Mouse (Mus musculus) G1E (cell line): ENCODE results near the gene Fam243. TPM values are rescaled to one million over a fixed set of nuclear protein-coding genes. Genes with fewer than 3 reads are reported as not detected.

Experiments
- ATAC-seq: 2 replicates; pipeline ENCODE4 v1.8.0; 2016; ENCODE audit warnings: mild to moderate bottlenecking; ENCODE audit not compliant: insufficient number of reproducible peaks, poor library complexity, low FRiP score, severe bottlenecking; ENCODE audit errors: extremely low read depth
- DNase-seq: peaks from one replicate; pipeline ENCODE4 v3.0.0; 2012; ENCODE audit warnings: low spot score
- H3K27me3 ChIP-seq: 2 replicates; pipeline ENCODE4 v1.6.1; 2012; ENCODE audit warnings: mild to moderate bottlenecking, low read length, inconsistent platforms; ENCODE audit not compliant: insufficient read depth
- H3K36me3 ChIP-seq: replicated peaks from 2 replicates; pipeline ENCODE3; 2012; ENCODE audit warnings: mild to moderate bottlenecking, inconsistent platforms
- H3K4me1 ChIP-seq: 2 replicates; pipeline ENCODE4 v1.6.1; 2012; ENCODE audit warnings: low read depth, low read length, inconsistent platforms, mixed read lengths; ENCODE audit not compliant: insufficient read depth
- H3K4me3 ChIP-seq: 2 replicates; pipeline ENCODE4 v1.5.1; 2012; ENCODE audit warnings: low read depth, mild to moderate bottlenecking, inconsistent platforms, low read length, moderate library complexity, mixed read lengths
- H3K9me3 ChIP-seq: replicated peaks from 2 replicates; pipeline ENCODE4 v1.6.1; 2012; ENCODE audit warnings: inconsistent platforms
- CTCF ChIP-seq: IDR thresholded peaks from 2 replicates; pipeline ENCODE4 v1.5.1; 2012; ENCODE audit warnings: low read depth, low read length, inconsistent platforms, mixed read lengths
- GATA1 ChIP-seq: IDR thresholded peaks from 2 replicates; pipeline ENCODE4 v1.6.1; 2012; ENCODE audit warnings: borderline replicate concordance, low read length, inconsistent platforms, mixed read lengths
- GATA2 ChIP-seq: IDR thresholded peaks from 2 replicates; pipeline ENCODE4 v1.6.1; 2012; ENCODE audit warnings: low read depth, low read length, inconsistent platforms, borderline replicate concordance
- POLR2AphosphoS5 ChIP-seq: IDR thresholded peaks from 2 replicates; pipeline ENCODE4 v1.6.1; 2012; ENCODE audit warnings: low read depth, low read length, inconsistent platforms; ENCODE audit not compliant: insufficient replicate concordance
- TAL1 ChIP-seq: conservative IDR thresholded peaks from 2 replicates; pipeline ENCODE4 v1.6.1; 2012; ENCODE audit warnings: low read depth, low read length, inconsistent platforms, mixed read lengths
- polyA plus RNA-seq: library from polyadenylated mRNA; stranded (reverse); fragments of >175 nt; gene quantifications from 2 replicates; pipeline ENCODE4 v1.2.3, GENCODE M21; 2012
- total RNA-seq, 2 experiments: library from RNA; stranded (forward) in 1 of 2; stranded (reverse) in 1 of 2; fragments of 200-1000 nt in 1 of 2; fragments of >200 nt in 1 of 2; fragmentation: Nextera tagmentation in 1 of 2; gene quantifications; 2 replicates each; pipeline ENCODE4 v1.2.3; 2014 to 2017

The Fam243 gene
- total and polyA plus RNA-seq, 3 experiments: 0.11 TPM; not detected in 2

- Histone ChIP-seq H3K27me3 (peaks cover 24% of the 10 kb centered on the region), H3K4me1 (peaks cover 4% of the 10 kb centered on the region; the same call in 1 of the 2 replicates), H3K36me3 (no peaks in the 10 kb centered on the region), H3K9me3 (no peaks in the 10 kb centered on the region), H3K4me3 (no peak overlapping the region)
- TF ChIP-seq CTCF: no peak
- TF ChIP-seq GATA2: no peak
- no peak for TF ChIP-seq POLR2AphosphoS5
- TF ChIP-seq TAL1: no peak
- TF ChIP-seq GATA1: no peak
- no peak for ATAC-seq
- no peak for DNase-seq
Observed at GRCm38 (mm10) chr16:92282671-92283070, 38.6 kb downstream of the Fam243 start.

- no peak for DNase-seq
- Histone ChIP-seq H3K36me3 (no peaks in the 10 kb centered on the region), H3K4me3 (no peak overlapping the region), H3K9me3 (no peaks in the 10 kb centered on the region), H3K27me3 (peaks cover 25% of the 10 kb centered on the region), H3K4me1 (no peaks in the 10 kb centered on the region)
- no peak for ATAC-seq
- TF ChIP-seq GATA2 (no peak), TAL1 (no peak), GATA1 (no peak), POLR2AphosphoS5 (no peak), CTCF (no peak)
Observed at GRCm38 (mm10) chr16:92275526-92275925, 45.7 kb downstream of the Fam243 start.

- Histone ChIP-seq H3K27me3 (peaks cover 34% of the 10 kb centered on the region), H3K4me3 (no peak overlapping the region), H3K4me1 (no peaks in the 10 kb centered on the region), H3K36me3 (no peaks in the 10 kb centered on the region), H3K9me3 (no peaks in the 10 kb centered on the region)
- TF ChIP-seq POLR2AphosphoS5 (no peak), TAL1 (no peak), CTCF (no peak), GATA1 (no peak), GATA2 (no peak)
- ATAC-seq: no peak
- no peak for DNase-seq
Observed at GRCm38 (mm10) chr16:92274516-92274915, 46.7 kb downstream of the Fam243 start.

Other genes with a start within 250 kb of the Fam243 start
- not detected in 2 replicates for gene Kcne2, start 29.1 kb downstream of the Fam243 start, total RNA-seq (2014; fragmentation: Nextera tagmentation)
- gene Kcne2, start 29.1 kb downstream of the Fam243 start, total RNA-seq (2017): 0.11 TPM in 1 of 2 replicates, not detected in the other
- not detected in 2 replicates for gene Kcne2, start 29.1 kb downstream of the Fam243 start, polyA plus RNA-seq
- gene Smim11, start 20.2 kb downstream of the Fam243 start, total RNA-seq (2014; fragmentation: Nextera tagmentation): 23.1 and 24.8 TPM in 2 replicates
- gene Smim11, start 20.2 kb downstream of the Fam243 start, total RNA-seq (2017): 82.4 and 107 TPM in 2 replicates
- 6.6 and 7.3 TPM in 2 replicates for gene Smim11, start 20.2 kb downstream of the Fam243 start, polyA plus RNA-seq
- not detected in 2 replicates for gene Kcne1, start 38.0 kb upstream of the Fam243 start, total RNA-seq (2014; fragmentation: Nextera tagmentation)
- gene Kcne1, start 38.0 kb upstream of the Fam243 start, total RNA-seq (2017): 0.06 and 0.33 TPM in 2 replicates
- not detected in 2 replicates for gene Kcne1, start 38.0 kb upstream of the Fam243 start, polyA plus RNA-seq
- 12.3 and 12.7 TPM in 2 replicates for gene Rcan1, start 149.4 kb upstream of the Fam243 start, total RNA-seq (2014; fragmentation: Nextera tagmentation)
- 16.1 and 16.4 TPM in 2 replicates for gene Rcan1, start 149.4 kb upstream of the Fam243 start, total RNA-seq (2017)
- 14.2 and 14.4 TPM in 2 replicates for gene Rcan1, start 149.4 kb upstream of the Fam243 start, polyA plus RNA-seq
- gene Clic6, start 164.3 kb upstream of the Fam243 start, total RNA-seq (2014; fragmentation: Nextera tagmentation): not detected in 2 replicates
- gene Clic6, start 164.3 kb upstream of the Fam243 start, total RNA-seq (2017): under 0.01 TPM in 1 of 2 replicates, not detected in the other
- gene Clic6, start 164.3 kb upstream of the Fam243 start, polyA plus RNA-seq: 0.01 TPM in 1 of 2 replicates, not detected in the other